In the genomic region with DNA sequence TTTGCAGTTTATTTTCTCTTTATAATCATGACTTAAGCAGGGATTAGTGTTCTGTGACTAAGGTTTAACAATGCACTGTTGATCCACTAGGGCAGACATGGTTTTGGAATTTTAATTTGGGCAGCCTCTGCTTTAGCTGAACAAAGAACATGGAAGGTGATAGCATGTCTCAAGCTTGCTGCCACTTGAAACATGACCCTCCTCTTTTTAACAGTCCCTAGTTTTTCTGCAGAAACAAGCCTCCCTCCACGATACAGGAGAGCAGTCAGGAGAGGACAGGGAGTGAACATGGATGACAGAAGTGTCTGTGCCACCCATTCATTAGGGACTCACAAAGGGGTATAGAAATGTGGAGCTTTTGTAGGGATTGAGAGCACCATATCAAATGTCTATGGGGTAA, we compare ENCODE assay signal across 18 mouse cellular contexts. TPM values are rescaled to one million over a fixed set of nuclear protein-coding genes. Genes with fewer than 3 reads are reported as not detected.
A peak's percentile ranks its signal among the peaks of the same experiment; 100 is the strongest.
DNase-seq lines count a peak whose midpoint lies in the region; ATAC-seq lines count a peak whose summit lies in the region.
"Had no signal": no experiment of that assay in that cellular context is flagged by ENCODE, and none has a peak within 500 bp of the region (broad histone marks: within the 10 kb centered on the region; RNA-seq: fewer than 3 reads in every experiment).

No protein-coding gene starts in this region.

- peaks cover 2% of the 10 kb centered on the region for H3K27me3 ChIP-seq in hindbrain, embryonic 11.5 days (ENCODE audit: control insufficient read depth, insufficient read depth, low read length)
- peaks cover 28% of the 10 kb centered on the region for H3K27me3 ChIP-seq in hindbrain, embryonic 10.5 days (ENCODE audit: insufficient read depth, poor library complexity, severe bottlenecking)
- H3K27me3 ChIP-seq in midbrain, embryonic 11.5 days (ENCODE audit: control insufficient read depth, insufficient read depth, low read length): no peaks in the 10 kb centered on the region; the same call in 1 of the 2 replicates
- peaks cover 2% of the 10 kb centered on the region; the same call in 1 of the 2 replicates for H3K27me3 ChIP-seq in midbrain, embryonic 16.5 days (ENCODE audit: control insufficient read depth, insufficient read depth, low read depth, low read length)
- H3K27me3 ChIP-seq in embryonic facial prominence, embryonic 11.5 days (ENCODE audit: control insufficient read depth, insufficient read depth, low read length): no peaks in the 10 kb centered on the region
- no peaks in the 10 kb centered on the region for H3K27me3 ChIP-seq in liver, embryonic 12.5 days (replicated peaks)
- H3K27me3 ChIP-seq: stomach, embryonic 15.5 days had no signal

- H3K4me1 ChIP-seq in hindbrain, embryonic 11.5 days (replicated peaks; ENCODE audit: control insufficient read depth, insufficient read depth, low read length): no peaks in the 10 kb centered on the region
- H3K4me1 ChIP-seq in hindbrain, embryonic 10.5 days (replicated peaks): 0 out of 2 replicates have a peak, but pooled peaks cover 10% of the 10 kb centered on the region
- H3K4me1 ChIP-seq in midbrain, embryonic 11.5 days (ENCODE audit: control insufficient read depth, insufficient read depth, low read length): no peaks in the 10 kb centered on the region; the same call in 1 of the 2 replicates
- no peaks in the 10 kb centered on the region for H3K4me1 ChIP-seq in midbrain, embryonic 16.5 days (ENCODE audit: control insufficient read depth, insufficient read depth, low read length)
- H3K4me1 ChIP-seq in embryonic facial prominence, embryonic 11.5 days (ENCODE audit: control insufficient read depth, insufficient read depth, low read length): no peaks in the 10 kb centered on the region
- no peaks in the 10 kb centered on the region for H3K4me1 ChIP-seq in liver, embryonic 12.5 days
- H3K4me1 ChIP-seq: stomach, embryonic 15.5 days had no signal

- no peak overlapping the region for H3K4me2 ChIP-seq in hindbrain, embryonic 11.5 days (replicated peaks; ENCODE audit: low read depth, low read length)
- H3K4me2 ChIP-seq in midbrain, embryonic 11.5 days: no peak overlapping the region
- H3K4me2 ChIP-seq in midbrain, embryonic 16.5 days (ENCODE audit: low read length): no peak overlapping the region
- H3K4me2 ChIP-seq in embryonic facial prominence, embryonic 11.5 days (ENCODE audit: low read depth, low read length): no peak overlapping the region
- H3K4me2 ChIP-seq in liver, embryonic 12.5 days: no peak overlapping the region
- H3K4me2 ChIP-seq: stomach, embryonic 15.5 days had no signal

- WGBS in hindbrain, embryonic 11.5 days: 11% methylated on average over 1 of the region's 1 CpGs
- WGBS in hindbrain, embryonic 10.5 days: 17% methylated on average over 1 of the region's 1 CpGs
- 17% methylated on average over 1 of the region's 1 CpGs for WGBS in midbrain, embryonic 11.5 days
- WGBS in midbrain, embryonic 16.5 days: 15% methylated on average over 1 of the region's 1 CpGs
- 13% methylated on average over 1 of the region's 1 CpGs for WGBS in embryonic facial prominence, embryonic 11.5 days
- 63% methylated on average over 1 of the region's 1 CpGs for WGBS in liver, embryonic 12.5 days (ENCODE audit: insufficient replicate concordance)

- ATAC-seq in hindbrain, embryonic 11.5 days (ENCODE audit: low FRiP score): peak; percentile 51; the same call in 1 of the 2 replicates
- peak; percentile 71 for ATAC-seq in midbrain, embryonic 11.5 days (ENCODE audit: low FRiP score)
- no peak for ATAC-seq in midbrain, embryonic 16.5 days
- ATAC-seq in embryonic facial prominence, embryonic 11.5 days (replicated peaks; ENCODE audit: insufficient number of reproducible peaks, low FRiP score, low TSS enrichment, low read depth): peak; percentile 84; the same call in 1 of the 2 replicates
- no peak for ATAC-seq in liver, embryonic 12.5 days
- ATAC-seq: lung, postnatal 0 days had no signal

- H3K36me3 ChIP-seq in hindbrain, embryonic 11.5 days (ENCODE audit: control insufficient read depth, insufficient read depth, low read length): no peaks in the 10 kb centered on the region
- no peaks in the 10 kb centered on the region for H3K36me3 ChIP-seq in hindbrain, embryonic 10.5 days
- no peaks in the 10 kb centered on the region for H3K36me3 ChIP-seq in midbrain, embryonic 11.5 days (ENCODE audit: control insufficient read depth, insufficient read depth, low read length)
- no peaks in the 10 kb centered on the region for H3K36me3 ChIP-seq in midbrain, embryonic 16.5 days (ENCODE audit: control insufficient read depth, insufficient read depth, low read length)
- H3K36me3 ChIP-seq in embryonic facial prominence, embryonic 11.5 days (replicated peaks; ENCODE audit: control insufficient read depth, insufficient read depth, low read depth, low read length): no peaks in the 10 kb centered on the region
- no peaks in the 10 kb centered on the region for H3K36me3 ChIP-seq in liver, embryonic 12.5 days
- H3K36me3 ChIP-seq: stomach, embryonic 15.5 days had no signal

- peak; percentile 9 for DNase-seq in hindbrain, embryonic 11.5 days (ENCODE audit: low spot score)
- DNase-seq in hindbrain, embryonic 10.5 days (ENCODE audit: low spot score): no peak
- peak; percentile 85 for DNase-seq in midbrain, embryonic 11.5 days (ENCODE audit: low spot score, missing footprints)
- peak; percentile 21 for DNase-seq in embryonic facial prominence, embryonic 11.5 days (ENCODE audit: low spot score)
- DNase-seq in retina, embryonic 14.5 days (ENCODE audit: low spot score): peak; percentile 31
- DNase-seq in urinary bladder, postnatal 25 days (ENCODE audit: low spot score): no peak
- DNase-seq: adrenal gland, postnatal 10 days; cerebellum, adult 2 months; gastrocnemius, postnatal 10 days; heart, postnatal 10 days; kidney, postnatal 10 days had no signal

- no peak overlapping the region for H3K27ac ChIP-seq in hindbrain, embryonic 11.5 days (ENCODE audit: low read depth, low read length)
- H3K27ac ChIP-seq in hindbrain, embryonic 10.5 days: no peak overlapping the region
- H3K27ac ChIP-seq in midbrain, embryonic 11.5 days (ENCODE audit: low read depth, low read length): no peak overlapping the region
- no peak overlapping the region for H3K27ac ChIP-seq in midbrain, embryonic 16.5 days (ENCODE audit: low read length)
- H3K27ac ChIP-seq in embryonic facial prominence, embryonic 11.5 days (replicated peaks; ENCODE audit: low read depth, low read length): no peak overlapping the region
- no peak overlapping the region for H3K27ac ChIP-seq in liver, embryonic 12.5 days
- H3K27ac ChIP-seq: liver, embryonic 14.5 days; stomach, embryonic 15.5 days had no signal

- H3K4me3 ChIP-seq in hindbrain, embryonic 11.5 days (ENCODE audit: low read depth, low read length): no peak overlapping the region
- no peak overlapping the region for H3K4me3 ChIP-seq in hindbrain, embryonic 10.5 days
- no peak overlapping the region for H3K4me3 ChIP-seq in midbrain, embryonic 11.5 days (ENCODE audit: low read depth, low read length)
- no peak overlapping the region for H3K4me3 ChIP-seq in midbrain, embryonic 16.5 days (ENCODE audit: low read depth, low read length)
- no peak overlapping the region for H3K4me3 ChIP-seq in embryonic facial prominence, embryonic 11.5 days (ENCODE audit: low read depth, low read length)
- no peak overlapping the region for H3K4me3 ChIP-seq in liver, embryonic 12.5 days
- H3K4me3 ChIP-seq: megakaryocyte, embryonic 14.5 days; stomach, embryonic 15.5 days had no signal

- H3K9ac ChIP-seq in hindbrain, embryonic 11.5 days (ENCODE audit: low read depth, low read length): no peak overlapping the region
- no peak overlapping the region for H3K9ac ChIP-seq in midbrain, embryonic 11.5 days (ENCODE audit: low read length)
- H3K9ac ChIP-seq in midbrain, embryonic 16.5 days (ENCODE audit: low read depth, low read length): no peak overlapping the region
- no peak overlapping the region for H3K9ac ChIP-seq in embryonic facial prominence, embryonic 11.5 days (replicated peaks; ENCODE audit: low read length)
- no peak overlapping the region for H3K9ac ChIP-seq in liver, embryonic 12.5 days
- H3K9ac ChIP-seq: liver, embryonic 14.5 days; stomach, embryonic 15.5 days had no signal

- H3K9me3 ChIP-seq in hindbrain, embryonic 11.5 days (ENCODE audit: control insufficient read depth, low read length): no peaks in the 10 kb centered on the region
- H3K9me3 ChIP-seq in hindbrain, embryonic 10.5 days: no peaks in the 10 kb centered on the region
- H3K9me3 ChIP-seq in midbrain, embryonic 11.5 days (ENCODE audit: control insufficient read depth, low read length): no peaks in the 10 kb centered on the region
- H3K9me3 ChIP-seq in midbrain, embryonic 16.5 days (replicated peaks; ENCODE audit: control insufficient read depth, low read length, poor library complexity, severe bottlenecking): no peaks in the 10 kb centered on the region
- no peaks in the 10 kb centered on the region for H3K9me3 ChIP-seq in embryonic facial prominence, embryonic 11.5 days (replicated peaks; ENCODE audit: control insufficient read depth, low read length)
- H3K9me3 ChIP-seq in liver, embryonic 12.5 days (replicated peaks): no peaks in the 10 kb centered on the region
- H3K9me3 ChIP-seq: megakaryocyte, embryonic 14.5 days; stomach, embryonic 15.5 days had no signal

RNA-seq across cellular contexts. Expression of a gene that starts 13.4 kb away (rescaled TPM):
- 0.20 and 0.28 TPM in 2 replicates for polyA plus RNA-seq in hindbrain, embryonic 11.5 days (2014; fragmentation: Nextera tagmentation; extraction: Ambion mirVana)
- 0.20 TPM in 1 of 2 replicates, not detected in the other for polyA plus RNA-seq in hindbrain, embryonic 10.5 days (2016; fragmentation: Nextera tagmentation; extraction: Ambion mirVana)
- not detected in 2 replicates for polyA plus RNA-seq in midbrain, embryonic 11.5 days (2014; fragmentation: Nextera tagmentation; extraction: Ambion mirVana)
- not detected in 2 replicates for polyA plus RNA-seq in midbrain, embryonic 16.5 days (2015; fragmentation: Nextera tagmentation; extraction: Ambion mirVana)
- 0.25 TPM in 1 of 2 replicates, not detected in the other for polyA plus RNA-seq in embryonic facial prominence, embryonic 11.5 days (2014; fragmentation: Nextera tagmentation; extraction: Ambion mirVana)
- not detected in 2 replicates for polyA plus RNA-seq in liver, embryonic 12.5 days (2016; fragmentation: Nextera tagmentation; extraction: Ambion mirVana)
- polyA plus RNA-seq: cerebellum, adult 2 months; liver, embryonic 14.5 days; lung, postnatal 0 days; neural tube, embryonic 11.5 days had no signal

Comparison
In these comparisons a context has a peak if more than half of its experiments do, and no peak if none do; other contexts are left out.
1. ATAC-seq: peak in hindbrain, embryonic 11.5 days (single experiment), midbrain, embryonic 11.5 days (single experiment) and embryonic facial prominence, embryonic 11.5 days (single experiment); none in midbrain, embryonic 16.5 days (single experiment) and liver, embryonic 12.5 days (single experiment).
2. DNase-seq: peak in hindbrain, embryonic 11.5 days (single experiment), midbrain, embryonic 11.5 days (single experiment), embryonic facial prominence, embryonic 11.5 days (single experiment) and retina, embryonic 14.5 days (single experiment); none in hindbrain, embryonic 10.5 days (single experiment) and urinary bladder, postnatal 25 days (single experiment).